Mouse (Mus musculus) right cerebral cortex, adult 18-20 months (tissue): Measurements from ENCODE around the gene Fstl1.

Source experiments
- DNase-seq: peaks from one replicate; pipeline ENCODE4 v3.0.0; 2022; ENCODE audit warnings: mixed read lengths

The Fstl1 gene

GRCm38 (mm10) chr16:37871112-37871715, 94.5 kb downstream of the Fstl1 start:
- peak; percentile 67 for DNase-seq

- no peak for DNase-seq
These were observed 98.0 kb downstream of the Fstl1 start for GRCm38 (mm10) chr16:37874501-37875235.

- no peak for DNase-seq
These were observed 100.7 kb downstream of the Fstl1 start for GRCm38 (mm10) chr16:37877406-37877805.

- DNase-seq = no peak
These were observed 102.4 kb downstream of the Fstl1 start for GRCm38 (mm10) chr16:37878951-37879505.

- DNase-seq = no peak
These were observed 103.2 kb downstream of the Fstl1 start for GRCm38 (mm10) chr16:37879750-37880419.

- DNase-seq = no peak
These were observed 104.5 kb downstream of the Fstl1 start for GRCm38 (mm10) chr16:37881168-37881567.
